Mouse (Mus musculus) layer of hippocampus, postnatal 36 days (tissue): ENCODE measurements around the gene Tysnd1. TPM values are rescaled to one million over a fixed set of nuclear protein-coding genes. Genes with fewer than 3 reads are reported as not detected.

Experiments used
- DNase-seq, 2 experiments: peaks; one replicate each; pipeline ENCODE4 v3.0.0; 2022
- total RNA-seq, 2 experiments: library from RNA; stranded (reverse); gene quantifications; 2 replicates each; pipeline ENCODE4 v1.2.3; 2021

Tysnd1 gene
- total RNA-seq, 2 experiments from 2014 or later, result 23.5 to 28.5 TPM

DNA sequence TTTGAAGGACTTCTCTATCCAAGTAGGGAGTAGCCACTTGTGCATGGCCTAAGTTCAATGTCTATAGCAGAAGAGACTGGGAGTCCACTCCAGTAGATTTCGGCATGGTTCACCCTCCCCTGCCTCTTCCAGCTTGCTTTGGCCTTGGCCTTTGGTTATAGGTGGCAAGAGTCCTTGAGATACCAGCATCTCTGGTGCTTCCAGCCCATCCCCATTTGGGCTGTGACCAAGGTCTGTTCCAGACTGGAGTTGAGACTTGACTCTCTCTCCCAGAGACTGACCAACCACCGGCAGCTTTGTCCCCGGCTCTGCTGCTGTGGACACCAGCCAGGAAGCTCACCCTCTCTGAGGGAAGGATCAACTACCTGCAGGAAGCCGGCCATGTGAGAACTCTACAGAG lies 42.8 kb downstream of the Tysnd1 start:
- DNase-seq, result no peak

DNA sequence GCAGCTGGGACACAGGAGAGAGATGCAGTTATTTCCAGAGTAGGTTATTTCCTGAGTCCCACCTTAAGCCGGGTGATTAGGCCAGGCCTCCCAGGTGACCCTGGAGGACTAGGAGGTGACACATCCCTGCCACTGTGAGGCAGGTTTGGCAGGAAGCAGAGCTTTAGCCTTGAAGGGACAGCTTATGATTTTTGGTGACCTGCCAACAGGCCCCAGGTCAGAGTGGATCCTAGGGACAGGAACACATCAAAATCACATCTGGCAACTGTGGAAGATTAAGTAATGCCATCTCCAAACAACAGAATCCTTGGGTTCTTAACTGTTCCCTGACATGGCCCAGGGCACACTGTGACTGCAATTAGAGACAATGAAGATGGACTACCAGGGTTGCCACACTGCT lies 46.0 kb downstream of the Tysnd1 start:
- DNase-seq, result no peak

- no peak for DNase-seq
Measured at GRCm38 (mm10) chr10:61741873-61742272, 46.6 kb downstream of the Tysnd1 start.

GRCm38 (mm10) chr10:61742336-61742735 lies 47.0 kb downstream of the Tysnd1 start:
- DNase-seq, result no peak

GRCm38 (mm10) chr10:61745133-61745532 lies 49.8 kb downstream of the Tysnd1 start:
- DNase-seq, result no peak

- no peak for DNase-seq
Measured at GRCm38 (mm10) chr10:61747302-61747701, 52.0 kb downstream of the Tysnd1 start.

DNA sequence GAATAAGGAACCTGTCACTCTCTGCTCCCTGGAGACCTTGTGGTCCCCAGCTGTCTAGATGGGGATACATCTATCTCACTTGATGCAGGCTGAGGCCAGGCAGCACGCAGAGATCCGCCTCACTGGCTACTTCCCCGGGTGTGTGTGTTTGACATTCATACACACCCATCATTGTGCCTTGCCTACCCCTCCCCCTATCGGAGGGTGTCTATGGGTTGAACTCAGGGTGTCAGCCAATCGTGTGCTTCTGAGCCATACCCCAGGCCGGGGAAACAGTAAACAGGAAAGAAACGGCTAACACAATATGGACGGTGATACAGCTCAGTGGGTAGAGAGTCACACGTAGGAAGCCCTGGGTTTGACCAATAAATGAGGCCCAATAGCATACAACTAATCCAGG lies 54.7 kb downstream of the Tysnd1 start:
- no peak for DNase-seq

GRCm38 (mm10) chr10:61751534-61752219 lies 56.4 kb downstream of the Tysnd1 start:
- no peak for DNase-seq

Other genes with a start within 250 kb of the Tysnd1 start
- gene Eif4ebp2, start 242.9 kb upstream of the Tysnd1 start, total RNA-seq, result 10 to 100 TPM; 56.1 to 56.8 TPM
- 10 to 100 TPM; 21.2 to 24.1 TPM for gene Lrrc20, start 219.7 kb upstream of the Tysnd1 start, total RNA-seq
- gene Npffr1, start 100.0 kb upstream of the Tysnd1 start, total RNA-seq, result 1 to 10 TPM; 4.3 to 4.4 TPM
- 10 to 100 TPM; 95.8 to 96.2 TPM for gene Ppa1, start 47.0 kb upstream of the Tysnd1 start, total RNA-seq
- gene Sar1a, start 15.2 kb upstream of the Tysnd1 start, total RNA-seq, result 100 to 1,000 TPM; 120 to 122 TPM
- 1 to 10 TPM; 7.2 to 9.3 TPM for gene Aifm2, start 19.7 kb downstream of the Tysnd1 start, total RNA-seq
- 10 to 100 TPM; 13.7 to 14.5 TPM for gene H2afy2, start 88.6 kb downstream of the Tysnd1 start, total RNA-seq